Mouse (Mus musculus): Measurements from ENCODE around the gene Tmem222. TPM values are rescaled to one million over a fixed set of nuclear protein-coding genes. Genes with fewer than 3 reads are reported as not detected.

The Tmem222 gene
- 10 to 100 TPM; 81.7 to 87.9 TPM for total RNA-seq (2021)
- long read RNA-seq, experiment 1, transcript Tmem222-201 (6 exons, 1,484 nt) = major isoform, 155 of 175 reads
- long read RNA-seq, experiment 1, transcript Tmem222-205 (5 exons, 546 nt) = minor isoform, 5 of 175 reads
- long read RNA-seq, experiment 1, partial matches to known transcripts = 4 of 175 reads
- long read RNA-seq, experiment 1, other reads (novel, unspliced or antisense) = 10 of 175 reads
- long read RNA-seq, experiment 2, transcript Tmem222-201 (6 exons, 1,484 nt) = major isoform, 98 of 110 reads
- long read RNA-seq, experiment 2, transcript Tmem222-205 (5 exons, 546 nt) = minor isoform, 5 of 110 reads
- long read RNA-seq, experiment 2, partial matches to known transcripts = 2 of 110 reads
- long read RNA-seq, experiment 2, other reads (novel, unspliced or antisense) = 2 of 110 reads

DNA sequence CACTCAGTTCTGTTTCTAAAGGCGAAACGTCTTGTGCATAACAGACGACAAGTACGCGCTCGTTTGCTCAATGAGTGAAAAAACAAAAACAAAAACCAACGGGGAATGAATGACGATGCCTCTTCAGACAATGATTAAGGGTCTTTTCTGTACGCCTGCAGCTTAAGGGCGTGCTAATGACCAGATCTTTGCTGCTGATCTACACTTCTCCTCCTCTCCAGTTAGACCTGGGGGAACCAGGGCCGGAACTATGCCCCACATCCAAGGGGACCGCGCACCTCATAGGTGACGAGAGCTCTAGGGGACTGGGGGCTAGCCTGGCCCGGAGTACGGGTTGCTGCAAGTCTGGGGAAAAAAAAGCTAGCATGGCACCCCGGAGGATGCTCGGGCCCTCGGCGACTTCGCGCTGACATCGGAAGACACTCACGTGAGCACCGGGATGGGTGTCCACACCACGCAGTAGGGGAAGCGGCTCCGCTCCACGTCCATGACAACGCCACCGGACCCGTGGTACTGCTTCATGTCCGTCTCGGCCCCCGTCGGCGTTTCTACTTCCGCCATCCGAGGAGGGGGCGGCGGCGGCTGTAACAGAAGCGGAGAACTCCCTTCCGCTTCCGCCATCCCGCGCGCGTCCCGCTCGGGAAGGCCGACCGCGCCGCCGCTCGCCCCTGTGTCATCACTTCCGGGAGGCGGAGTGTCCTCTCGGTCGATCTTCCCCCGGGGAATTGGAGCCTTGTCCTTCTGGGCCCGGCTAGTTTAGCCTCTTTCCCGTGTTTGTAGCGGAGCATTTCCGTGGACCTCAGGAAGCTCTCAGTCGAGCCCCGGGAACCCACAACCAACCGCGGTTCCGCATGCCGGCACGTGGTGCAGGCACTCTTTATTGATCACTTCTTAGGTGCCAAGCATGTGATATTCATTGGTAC, at the start of gene Tmem222:
Tmem222 (minus strand) TSS at position 689 of the 923 bp plus-strand sequence.
- intact Hi-C loops (cut with DNase I) = no loop called here

DNA sequence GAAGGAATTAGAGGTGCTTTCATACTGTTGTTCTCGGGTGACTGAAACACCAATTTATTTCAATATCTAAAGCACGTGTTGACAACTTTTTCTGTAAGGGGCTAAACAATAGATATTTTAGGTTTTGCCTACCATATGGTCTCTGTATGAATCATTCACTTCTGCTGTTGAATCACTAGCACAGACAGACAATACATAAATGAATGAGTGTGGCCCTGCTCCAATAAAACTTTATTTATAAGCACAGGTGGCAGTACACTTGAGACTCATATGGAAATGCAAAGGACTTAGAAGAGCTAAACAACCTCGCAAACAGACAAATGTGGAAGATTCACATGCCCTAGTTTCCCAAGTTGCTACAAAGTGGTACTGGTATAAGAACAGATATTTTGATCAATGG, 42.1 kb upstream of the Tmem222 start:
- no peak for DNase-seq (ENCODE audit: low spot score in 2 of 2)
- intact Hi-C loops (cut with DNase I) = no loop called here

More for the DNA sequence above, at the start of gene Tmem222:
- peak; percentile 95 for DNase-seq (ENCODE audit: low spot score in 2 of 2)

DNA sequence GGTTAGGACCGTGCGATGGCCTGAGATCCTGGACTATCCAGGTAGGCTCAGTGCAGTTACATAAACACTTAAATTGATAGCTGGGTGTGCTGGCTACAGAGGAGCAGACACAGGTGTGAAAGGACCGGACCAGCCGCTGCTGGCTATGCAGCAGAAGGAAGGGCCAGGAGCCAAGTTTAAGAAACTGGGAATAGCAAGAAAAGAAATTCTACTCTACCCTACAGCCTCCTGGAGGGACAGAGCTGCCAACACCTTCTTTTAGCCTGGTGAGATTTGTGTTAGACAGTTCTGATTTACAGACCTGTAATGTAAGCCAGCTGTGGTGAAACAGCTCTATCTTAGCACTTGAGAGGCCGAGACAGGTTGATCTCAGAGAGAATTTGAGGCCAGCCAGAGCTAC, 38.4 kb upstream of the Tmem222 start:
- intact Hi-C loops (cut with DNase I) = no loop called here
- no peak for DNase-seq (ENCODE audit: low spot score in 2 of 2)

DNA sequence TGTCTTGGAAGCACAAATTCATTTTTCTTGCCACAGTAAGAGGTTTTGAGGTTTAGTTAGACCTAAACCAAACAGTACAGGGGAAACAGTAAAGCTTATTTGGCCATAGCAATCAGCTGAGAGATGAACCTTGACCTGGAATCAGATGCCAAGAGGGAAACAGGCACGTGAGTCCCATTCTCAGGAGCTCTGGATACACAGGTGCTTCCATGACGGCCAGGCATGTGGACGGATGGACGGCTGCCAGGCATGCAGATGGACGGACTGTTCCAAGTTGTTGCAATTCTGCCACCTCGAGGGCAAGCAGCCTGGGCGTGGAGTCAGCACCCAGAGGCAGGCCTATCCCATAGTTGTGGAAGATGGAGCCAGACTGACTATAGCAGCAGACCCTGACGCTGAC, 37.3 kb upstream of the Tmem222 start:
- intact Hi-C loops (cut with DNase I) = loop anchor here (5.0 kb wide), 2 partner anchors 32 to 107 kb away; no protein-coding TSS in a partner anchor
- no peak for DNase-seq (ENCODE audit: low spot score in 2 of 2)

DNA sequence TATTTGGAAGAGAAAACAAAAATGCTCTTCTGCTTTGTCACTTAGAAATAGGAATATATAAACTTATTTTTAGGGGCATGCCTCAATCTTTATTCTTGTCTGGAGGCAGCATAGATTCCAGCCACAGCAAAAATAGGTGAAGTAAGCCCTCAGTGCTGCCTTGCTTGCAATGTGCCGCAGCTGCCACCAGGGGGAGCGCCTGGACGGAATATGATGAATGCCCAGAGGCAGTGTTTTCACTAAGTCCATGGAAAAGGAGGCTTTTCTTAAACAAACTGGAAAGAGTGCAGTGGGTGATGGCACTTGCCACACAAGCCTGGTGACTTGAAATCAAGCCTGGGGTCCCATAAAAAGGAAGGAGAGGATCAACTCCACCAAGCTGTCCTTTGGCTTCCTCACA, 32.4 kb upstream of the Tmem222 start:
- intact Hi-C loops (cut with DNase I) = loop anchor here (1.0 to 5.0 kb wide), 3 partner anchors 37 to 141 kb away; no protein-coding TSS in a partner anchor
- DNase-seq (ENCODE audit: low spot score in 2 of 2) = peak; percentile 88 to 91

DNA sequence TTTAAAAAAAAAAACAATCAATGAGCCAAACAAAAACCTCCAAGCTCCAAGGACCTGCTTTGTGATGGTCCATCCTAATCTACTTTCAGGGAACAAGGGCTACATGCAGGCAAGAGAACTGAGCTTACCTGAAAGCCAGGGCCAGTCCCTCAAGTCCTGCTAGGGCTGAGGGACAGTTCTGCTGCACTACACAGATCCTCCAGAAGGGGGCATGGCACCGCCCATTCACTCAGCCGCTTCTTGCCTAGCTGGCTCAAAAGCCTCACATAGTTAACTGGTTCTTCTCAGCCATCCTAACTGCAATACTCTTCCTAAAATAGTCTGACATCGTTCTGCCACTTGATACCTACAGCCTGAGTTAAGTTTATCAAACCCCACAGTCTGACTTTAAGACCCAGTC, 29.7 kb upstream of the Tmem222 start:
- intact Hi-C loops (cut with DNase I) = no loop called here
- peak; percentile 55 to 56 for DNase-seq (ENCODE audit: low spot score in 2 of 2)

DNA sequence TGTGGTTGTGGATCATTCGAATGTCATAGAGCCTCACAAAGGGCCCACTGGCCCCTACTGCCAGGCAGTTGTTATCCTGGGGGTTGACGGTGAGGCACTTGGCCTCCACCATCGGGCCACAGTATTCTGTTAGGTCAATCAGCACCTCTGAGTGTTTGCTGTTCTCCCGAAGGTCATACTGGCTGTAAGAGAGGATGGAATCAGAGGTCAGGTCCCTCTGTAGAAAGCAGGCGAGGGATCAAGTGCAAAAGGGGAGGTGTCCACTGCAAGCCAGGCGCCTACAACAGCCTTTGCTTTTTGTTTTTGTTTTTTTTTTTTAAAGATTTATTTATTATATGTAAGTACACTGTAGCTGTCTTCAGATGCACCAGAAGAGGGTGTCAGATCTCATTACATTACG, 28.2 kb upstream of the Tmem222 start:
- intact Hi-C loops (cut with DNase I) = no loop called here
- no peak for DNase-seq (ENCODE audit: low spot score in 2 of 2)

DNA sequence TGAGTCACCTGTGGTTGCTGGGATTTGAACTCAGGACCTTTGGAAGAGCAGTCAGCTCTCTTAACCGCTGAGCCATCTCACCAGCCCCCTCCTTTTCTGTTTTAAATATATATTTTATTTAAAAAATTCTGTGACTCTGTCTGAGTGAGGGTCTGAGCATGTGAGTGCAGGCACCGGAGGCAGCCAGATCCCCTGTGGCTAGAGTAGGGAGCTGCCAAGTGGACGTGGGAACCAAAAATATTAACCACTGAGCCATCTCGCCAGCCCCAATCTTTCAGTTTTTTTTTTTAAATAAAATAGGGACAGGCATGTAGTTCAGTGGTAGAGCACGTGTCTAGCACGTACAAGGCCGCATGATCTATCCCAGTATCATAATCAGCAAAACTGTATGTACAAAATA, 27.2 kb upstream of the Tmem222 start:
- no peak for DNase-seq (ENCODE audit: low spot score in 2 of 2)
- intact Hi-C loops (cut with DNase I) = no loop called here

DNA sequence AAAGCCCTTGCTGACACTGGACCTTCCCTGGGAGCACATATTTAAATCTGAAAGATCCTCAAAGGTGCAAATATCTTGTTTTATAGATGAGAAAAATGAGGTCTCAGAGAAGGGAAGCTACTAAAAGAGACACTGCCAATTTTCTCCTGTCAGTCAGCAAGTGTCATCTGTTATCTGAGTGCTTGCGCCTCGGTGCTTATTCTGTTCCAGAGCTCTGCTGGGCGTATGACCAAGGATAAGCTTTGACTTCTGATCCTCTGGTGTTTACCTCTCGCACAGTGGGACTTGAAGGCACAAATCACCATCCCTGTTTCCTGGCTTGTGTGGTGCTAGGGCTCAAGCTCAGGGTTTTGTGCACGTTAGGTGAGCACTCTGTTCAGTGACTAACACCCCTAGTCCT, 25.1 kb upstream of the Tmem222 start:
- intact Hi-C loops (cut with DNase I) = no loop called here
- no peak for DNase-seq (ENCODE audit: low spot score in 2 of 2)

DNA sequence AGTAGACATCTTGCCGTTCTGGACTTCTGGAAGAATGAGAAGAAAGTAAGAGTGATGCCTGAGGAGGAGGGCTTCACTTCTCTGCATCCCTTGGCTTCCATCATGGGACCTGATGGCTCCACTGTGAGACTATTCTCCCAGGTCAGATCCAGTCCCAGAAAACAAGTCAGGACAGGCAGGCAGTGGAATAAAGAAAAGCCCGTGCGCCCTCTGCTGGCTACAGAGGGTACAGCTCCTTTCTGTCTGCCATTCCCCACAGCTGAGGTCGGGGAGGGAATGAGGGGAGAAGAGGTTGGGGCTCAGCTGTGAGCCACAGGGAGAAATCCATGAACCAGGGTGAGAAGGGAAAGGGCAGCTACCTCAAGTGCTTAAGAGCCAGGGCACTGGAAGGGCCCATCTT, 24.2 kb upstream of the Tmem222 start:
- peak; percentile 73 to 81 for DNase-seq (ENCODE audit: low spot score in 2 of 2)
- intact Hi-C loops (cut with DNase I) = loop anchor here (2.0 kb wide), 1 partner anchor 293 kb away; no protein-coding TSS in a partner anchor

DNA sequence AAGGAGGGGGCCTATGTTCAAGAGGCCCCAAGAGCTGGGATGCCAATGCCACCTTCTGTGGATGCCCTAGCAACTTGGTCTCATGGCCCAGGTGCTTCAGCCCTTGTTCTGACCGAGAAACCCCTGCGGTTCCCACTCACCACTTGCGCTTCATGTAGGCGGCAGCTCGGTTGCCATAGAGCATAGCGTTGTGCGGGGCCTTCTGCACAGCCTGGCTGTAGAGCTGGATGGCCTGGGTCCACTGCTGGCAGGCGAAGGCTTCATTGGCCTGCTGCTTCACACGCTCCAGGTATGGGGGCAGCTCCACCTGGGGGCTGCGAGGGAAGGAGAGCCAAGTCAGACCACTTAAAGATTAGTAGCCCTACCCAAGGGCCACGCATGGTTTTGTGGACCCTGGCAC, 22.8 kb upstream of the Tmem222 start:
- intact Hi-C loops (cut with DNase I) = loop anchor here (2.0 kb wide), 1 partner anchor 292 kb away; no protein-coding TSS in a partner anchor
- DNase-seq (ENCODE audit: low spot score in 2 of 2) = no peak

DNA sequence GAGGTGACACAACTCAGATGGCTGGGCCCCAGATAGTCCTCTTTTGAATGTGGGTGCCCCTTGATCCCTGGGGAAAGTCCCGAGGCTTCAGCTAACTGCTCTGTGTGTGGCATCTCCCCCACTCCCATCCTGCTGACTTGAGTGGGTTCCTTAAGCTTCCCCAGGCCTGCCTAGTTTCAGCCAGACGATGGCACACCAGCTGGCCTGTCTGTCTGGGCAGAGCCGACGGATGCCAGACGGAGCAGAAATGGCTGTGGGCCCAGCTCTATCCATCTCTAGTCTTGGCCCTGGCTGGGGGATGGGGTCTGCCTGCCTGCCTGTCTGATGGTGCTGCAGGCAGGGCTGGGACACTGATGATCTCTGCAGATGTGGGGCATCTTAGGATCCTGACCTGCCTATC, 22.1 kb upstream of the Tmem222 start:
- intact Hi-C loops (cut with DNase I) = loop anchor here (2.0 to 5.0 kb wide), 5 partner anchors 47 to 352 kb away; no protein-coding TSS in a partner anchor

DNA sequence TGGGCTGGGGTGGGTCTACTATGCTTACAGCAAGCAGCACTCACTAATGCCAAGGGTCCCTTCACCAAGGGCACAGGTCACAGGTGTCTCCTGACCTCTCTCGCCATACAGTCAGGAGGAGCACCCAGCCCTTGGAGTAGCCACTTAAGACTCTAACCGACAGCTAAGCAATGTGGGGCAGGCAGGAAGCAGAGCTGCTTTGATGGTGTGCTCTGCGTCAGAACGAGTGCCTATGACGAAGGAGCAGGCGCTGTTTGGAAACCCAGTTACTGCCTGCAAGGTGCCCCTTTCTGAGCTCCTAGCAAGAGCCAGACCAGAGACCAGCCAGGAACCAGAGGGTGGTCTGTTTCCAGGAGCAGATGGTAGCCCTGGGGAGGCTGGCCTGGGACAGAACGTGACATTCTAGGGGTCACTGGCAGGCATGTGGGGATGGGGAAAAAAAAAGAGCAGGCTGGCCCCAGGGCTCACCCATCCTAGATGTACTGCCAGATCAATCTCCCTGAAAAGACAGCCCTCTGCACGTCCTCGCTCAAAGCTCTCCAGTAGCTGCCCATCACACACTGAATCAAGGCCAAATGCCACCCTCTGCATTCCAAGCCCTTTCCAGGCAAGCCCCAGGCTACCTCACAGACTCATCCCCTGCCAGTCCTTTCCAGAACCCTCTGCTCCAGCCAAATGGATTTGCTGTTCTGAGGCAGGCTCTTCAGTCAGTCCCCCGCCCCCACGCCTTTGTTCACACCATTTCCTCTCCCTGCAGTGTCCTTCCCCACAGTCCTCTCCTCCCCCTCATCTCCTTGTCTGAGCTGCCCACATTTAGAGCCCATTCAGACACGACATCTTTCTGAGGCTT, 21.1 kb upstream of the Tmem222 start:
- DNase-seq (ENCODE audit: low spot score in 2 of 2) = peak; percentile 76 to 92
- intact Hi-C loops (cut with DNase I) = loop anchor here (5.0 kb wide), 4 partner anchors 46 to 351 kb away; no protein-coding TSS in a partner anchor

More for the DNA sequence above, 22.1 kb upstream of the Tmem222 start:
- peak; percentile 63 to 72 for DNase-seq (ENCODE audit: low spot score in 2 of 2)

DNA sequence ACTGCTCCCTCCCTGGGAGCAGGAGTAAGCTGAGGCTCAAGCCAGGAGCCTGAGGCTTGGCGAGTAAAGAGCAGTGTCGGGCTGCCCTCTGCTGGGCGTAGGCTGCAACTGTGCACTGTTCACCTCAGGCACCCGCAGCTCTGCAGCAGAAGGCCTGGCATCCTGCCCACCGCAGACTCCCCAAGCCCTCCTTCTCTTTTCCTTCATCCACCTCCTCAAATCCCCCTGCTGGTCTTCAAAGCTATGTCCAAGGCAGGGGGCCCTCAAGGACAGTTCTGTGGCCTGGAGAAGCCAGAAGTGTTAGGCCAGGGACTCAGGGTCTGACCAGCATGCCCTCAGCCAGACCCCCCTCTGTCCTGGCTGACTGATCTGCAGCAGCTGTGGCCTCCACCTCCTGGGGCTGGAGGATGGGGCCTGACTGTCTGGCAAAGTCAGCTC, 20.2 kb upstream of the Tmem222 start:
- DNase-seq (ENCODE audit: low spot score in 2 of 2) = peak; percentile 91 to 92
- intact Hi-C loops (cut with DNase I) = loop anchor here (5.0 kb wide), 4 partner anchors 46 to 351 kb away; no protein-coding TSS in a partner anchor

DNA sequence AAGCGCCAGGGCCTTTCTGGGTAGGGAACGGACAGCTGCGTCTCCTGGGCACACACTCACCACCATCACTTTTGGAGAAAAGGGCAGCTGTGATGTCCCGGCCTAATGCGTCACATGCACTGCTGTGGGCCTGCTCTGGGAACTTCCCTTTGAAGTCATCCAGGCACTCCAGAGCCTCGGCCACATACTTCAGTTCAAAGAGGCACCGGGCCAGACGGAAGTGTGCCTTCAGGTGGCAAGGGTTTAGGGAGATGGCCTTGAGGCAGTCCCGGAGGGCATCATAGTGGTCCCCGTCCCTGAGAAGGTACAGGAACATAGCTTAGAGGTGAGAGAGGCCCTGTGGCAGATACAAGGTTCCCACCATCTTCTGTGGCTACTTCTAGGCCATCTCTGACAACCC, 19.8 kb upstream of the Tmem222 start:
- no peak for DNase-seq (ENCODE audit: low spot score in 2 of 2)
- intact Hi-C loops (cut with DNase I) = loop anchor here (5.0 kb wide), 4 partner anchors 45 to 350 kb away; no protein-coding TSS in a partner anchor

DNA sequence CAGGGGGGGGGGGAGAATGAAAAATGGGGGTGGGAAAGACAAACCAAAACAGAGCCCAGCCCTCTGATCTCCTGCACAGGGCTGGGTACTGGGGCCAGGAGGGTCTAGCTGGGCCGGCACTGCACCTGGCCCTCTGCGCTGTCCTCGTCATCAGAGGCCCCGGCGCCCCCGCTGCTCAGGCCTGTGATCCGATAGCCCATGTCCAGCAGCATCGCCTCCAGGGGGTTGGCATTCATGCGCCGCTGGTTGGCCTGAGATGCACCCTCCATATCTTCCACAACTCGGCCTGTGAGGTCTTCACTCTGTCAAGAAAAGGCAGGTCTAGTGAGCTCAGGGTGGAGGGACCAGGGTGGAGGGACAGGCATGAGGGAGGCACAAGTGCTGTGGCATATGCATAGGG, 16.5 kb upstream of the Tmem222 start:
- DNase-seq (ENCODE audit: low spot score in 2 of 2) = no peak
- intact Hi-C loops (cut with DNase I) = no loop called here

DNA sequence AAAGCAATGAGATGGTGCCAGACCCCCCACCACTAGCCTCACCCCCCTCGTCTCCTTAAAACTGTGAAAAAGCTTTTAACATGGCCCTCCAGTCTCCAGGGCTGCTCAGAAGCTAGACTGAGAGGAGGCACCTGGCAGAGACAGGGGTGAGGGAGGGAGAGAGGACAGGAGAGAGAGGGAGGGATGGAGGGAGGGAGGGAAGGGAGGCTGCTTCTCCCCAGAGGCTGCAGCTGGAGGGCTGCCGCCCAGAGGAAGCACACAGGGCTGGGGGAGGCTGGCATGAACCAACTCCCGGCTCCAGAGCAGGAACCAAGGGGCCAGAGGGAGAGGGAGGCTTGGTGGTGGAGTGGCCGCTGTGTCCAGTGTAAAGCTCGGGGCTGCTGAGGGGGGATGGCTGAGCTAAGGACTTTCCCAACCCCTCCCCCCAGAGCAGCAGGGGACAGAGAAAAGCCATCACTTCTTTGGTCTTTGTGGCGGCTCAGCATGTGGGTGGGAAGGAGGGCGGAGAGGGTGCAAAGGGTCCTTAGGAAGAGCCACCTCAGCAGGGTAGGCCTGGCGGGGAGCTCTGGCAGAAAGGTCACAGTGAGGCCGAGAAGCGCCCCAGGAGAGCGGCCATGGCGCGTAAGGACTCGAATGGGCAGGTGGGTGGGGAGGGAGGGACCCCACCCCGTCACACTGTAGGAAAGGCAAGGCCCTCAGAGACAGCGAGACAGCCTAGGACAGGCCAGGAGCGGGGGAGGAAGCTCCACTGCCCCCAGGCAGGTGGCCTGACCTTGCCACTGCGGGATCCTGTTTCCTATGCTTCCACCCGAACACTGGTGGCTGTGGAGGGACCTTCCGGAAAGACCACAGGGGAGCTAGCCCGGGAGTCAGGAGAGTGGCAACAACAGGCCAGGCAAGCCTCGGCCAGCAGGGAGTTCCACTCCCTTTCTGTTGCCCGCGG, 15.6 kb upstream of the Tmem222 start:
- no peak for DNase-seq (ENCODE audit: low spot score in 2 of 2)
- intact Hi-C loops (cut with DNase I) = no loop called here

DNA sequence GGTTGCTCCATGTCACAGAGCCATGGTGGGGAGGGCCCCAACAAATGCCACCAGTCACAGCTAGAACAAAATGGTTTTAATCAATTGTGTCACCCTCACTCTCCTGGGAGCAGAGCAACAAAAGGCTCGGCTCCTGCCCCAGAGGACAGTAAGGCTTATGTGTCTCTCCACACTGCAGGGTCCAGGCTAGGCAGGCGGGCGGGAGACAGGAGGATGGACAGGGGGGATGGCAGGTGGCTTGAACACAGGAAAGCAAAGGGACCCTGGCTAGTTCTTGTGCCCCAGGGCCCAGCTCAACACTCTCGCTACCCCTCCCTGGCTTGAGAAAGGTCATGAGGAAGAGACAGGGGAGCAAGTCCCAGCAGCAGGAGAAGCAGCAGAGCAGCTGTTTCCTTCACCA, 14.8 kb upstream of the Tmem222 start:
- intact Hi-C loops (cut with DNase I) = no loop called here
- DNase-seq (ENCODE audit: low spot score in 2 of 2) = no peak

Data from left cerebral cortex, postnatal 14 days (tissue).